Mouse (Mus musculus): Measurements from ENCODE around the gene Mocs3.

DNA sequence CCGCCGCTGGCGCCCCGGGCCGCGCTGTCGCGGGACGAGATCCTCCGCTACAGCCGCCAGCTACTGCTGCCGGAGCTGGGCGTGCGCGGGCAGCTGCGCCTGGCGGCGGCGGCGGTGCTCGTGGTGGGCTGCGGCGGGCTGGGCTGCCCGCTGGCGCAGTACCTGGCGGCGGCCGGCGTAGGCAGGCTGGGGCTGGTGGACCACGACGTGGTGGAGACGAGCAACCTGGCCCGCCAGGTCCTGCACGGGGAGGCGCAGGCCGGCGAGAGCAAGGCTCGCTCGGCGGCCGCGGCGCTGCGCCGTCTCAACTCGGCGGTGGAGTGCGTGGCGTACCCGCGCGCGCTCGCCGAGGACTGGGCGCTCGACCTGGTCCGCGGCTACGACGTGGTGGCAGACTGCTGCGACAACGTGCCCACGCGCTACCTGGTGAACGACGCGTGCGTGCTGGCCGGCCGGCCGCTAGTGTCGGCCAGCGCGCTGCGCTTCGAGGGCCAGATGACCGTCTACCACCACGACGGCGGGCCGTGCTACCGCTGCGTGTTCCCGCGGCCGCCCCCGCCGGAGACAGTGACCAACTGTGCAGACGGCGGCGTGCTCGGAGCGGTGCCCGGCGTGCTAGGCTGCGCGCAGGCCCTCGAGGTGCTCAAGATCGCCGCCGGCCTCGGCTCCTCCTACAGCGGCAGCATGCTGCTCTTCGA, 500 bp downstream of the Mocs3 start:
- TF ChIP-seq CTCF (IDR thresholded peaks at IDR 0.05; ENCODE audit: low read depth) (no peak), EP300 (IDR thresholded peaks at IDR 0.05; ENCODE audit: low read depth) (no peak)
